In the genomic region with DNA sequence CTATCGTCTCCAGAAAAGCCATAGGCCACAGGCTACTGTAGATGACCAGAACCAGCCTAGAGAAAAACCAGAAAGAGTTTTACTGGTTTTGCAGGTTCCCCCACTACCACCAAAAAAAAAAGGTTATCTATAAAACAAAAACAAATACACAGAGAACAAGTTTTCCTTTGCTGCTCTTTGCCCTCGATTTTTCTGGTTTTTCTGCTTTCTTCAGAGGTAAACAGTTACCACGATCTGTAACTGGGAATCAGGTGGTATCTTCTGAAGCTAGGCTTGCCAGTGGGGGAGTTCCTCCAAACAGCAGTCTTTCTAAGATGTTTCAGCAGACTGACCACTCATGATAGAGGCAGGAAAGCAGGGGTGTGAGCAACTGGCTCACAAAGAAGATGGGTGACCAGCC, we compare ENCODE assay signal across 13 mouse cellular contexts.
DNase-seq lines count a peak whose midpoint lies in the region; ATAC-seq lines count a peak whose summit lies in the region.
"Had no signal": no experiment of that assay in that cellular context is flagged by ENCODE, and none has a peak within 500 bp of the region (broad histone marks: within the 10 kb centered on the region; RNA-seq: fewer than 3 reads in every experiment).

No protein-coding gene starts in this region.

- 77% methylated on average over 3 of the region's 3 CpGs for WGBS in neural tube, embryonic 11.5 days
- 56% methylated on average over 3 of the region's 3 CpGs for WGBS in forebrain, embryonic 13.5 days
- 80% methylated on average over 3 of the region's 3 CpGs for WGBS in midbrain, embryonic 11.5 days
- 56% methylated on average over 3 of the region's 3 CpGs for WGBS in stomach, embryonic 15.5 days

- 0 out of 2 replicates have a peak overlapping the region, but pooled peaks have one; percentile 22 for H3K9ac ChIP-seq in neural tube, embryonic 11.5 days (ENCODE audit: low read length)
- peak overlapping the region; percentile 57 for H3K9ac ChIP-seq in forebrain, embryonic 13.5 days
- H3K9ac ChIP-seq in midbrain, embryonic 11.5 days (ENCODE audit: low read length), result no peak overlapping the region
- H3K9ac ChIP-seq in stomach, embryonic 15.5 days, result no peak overlapping the region
- H3K9ac ChIP-seq: heart, embryonic 12.5 days; liver, embryonic 14.5 days had no signal

- no peaks in the 10 kb centered on the region for H3K9me3 ChIP-seq in neural tube, embryonic 11.5 days (ENCODE audit: control insufficient read depth, low read length)
- H3K9me3 ChIP-seq in forebrain, embryonic 13.5 days (replicated peaks), result no peaks in the 10 kb centered on the region
- H3K9me3 ChIP-seq in midbrain, embryonic 11.5 days (ENCODE audit: control insufficient read depth, low read length), result no peaks in the 10 kb centered on the region
- H3K9me3 ChIP-seq in stomach, embryonic 15.5 days, result no peaks in the 10 kb centered on the region
- H3K9me3 ChIP-seq: heart, embryonic 12.5 days had no signal

- peaks cover 46% of the 10 kb centered on the region for H3K4me1 ChIP-seq in neural tube, embryonic 11.5 days (ENCODE audit: control insufficient read depth, insufficient read depth, low read length)
- H3K4me1 ChIP-seq in forebrain, embryonic 13.5 days, result peaks cover 85% of the 10 kb centered on the region
- H3K4me1 ChIP-seq in midbrain, embryonic 11.5 days (ENCODE audit: control insufficient read depth, insufficient read depth, low read length), result peaks cover 46% of the 10 kb centered on the region
- H3K4me1 ChIP-seq in stomach, embryonic 15.5 days, result peaks cover 25% of the 10 kb centered on the region

- no peaks in the 10 kb centered on the region for H3K27me3 ChIP-seq in neural tube, embryonic 11.5 days (ENCODE audit: control insufficient read depth, insufficient read depth, low read length)
- no peaks in the 10 kb centered on the region for H3K27me3 ChIP-seq in forebrain, embryonic 13.5 days
- no peaks in the 10 kb centered on the region for H3K27me3 ChIP-seq in midbrain, embryonic 11.5 days (ENCODE audit: control insufficient read depth, insufficient read depth, low read length)
- H3K27me3 ChIP-seq in stomach, embryonic 15.5 days (replicated peaks), result no peaks in the 10 kb centered on the region
- H3K27me3 ChIP-seq: heart, embryonic 12.5 days had no signal

- peak overlapping the region; percentile 79; the same call in 1 of the 2 replicates for H3K27ac ChIP-seq in neural tube, embryonic 11.5 days (ENCODE audit: low read depth, low read length)
- H3K27ac ChIP-seq in forebrain, embryonic 13.5 days, result peak overlapping the region; percentile 98
- peak overlapping the region; percentile 89 for H3K27ac ChIP-seq in midbrain, embryonic 11.5 days (ENCODE audit: low read depth, low read length)
- H3K27ac ChIP-seq in stomach, embryonic 15.5 days, result peak overlapping the region; percentile 83
- H3K27ac ChIP-seq: liver, embryonic 14.5 days; macrophage had no signal

- H3K36me3 ChIP-seq in neural tube, embryonic 11.5 days (ENCODE audit: control insufficient read depth, insufficient read depth, low read length), result no peaks in the 10 kb centered on the region
- H3K36me3 ChIP-seq in forebrain, embryonic 13.5 days (ENCODE audit: poor library complexity, severe bottlenecking), result 0 out of 2 replicates have a peak, but pooled peaks cover 2% of the 10 kb centered on the region
- no peaks in the 10 kb centered on the region for H3K36me3 ChIP-seq in midbrain, embryonic 11.5 days (ENCODE audit: control insufficient read depth, insufficient read depth, low read length)
- H3K36me3 ChIP-seq in stomach, embryonic 15.5 days, result no peaks in the 10 kb centered on the region
- H3K36me3 ChIP-seq: heart, embryonic 12.5 days had no signal

- no peak overlapping the region for H3K4me3 ChIP-seq in neural tube, embryonic 11.5 days (ENCODE audit: low read depth, low read length)
- H3K4me3 ChIP-seq in forebrain, embryonic 13.5 days, result no peak overlapping the region
- no peak overlapping the region for H3K4me3 ChIP-seq in midbrain, embryonic 11.5 days (ENCODE audit: low read depth, low read length)
- H3K4me3 ChIP-seq in stomach, embryonic 15.5 days (replicated peaks), result no peak overlapping the region
- H3K4me3 ChIP-seq: heart, embryonic 12.5 days had no signal

- no peak overlapping the region for H3K4me2 ChIP-seq in neural tube, embryonic 11.5 days (ENCODE audit: low read depth)
- H3K4me2 ChIP-seq in forebrain, embryonic 13.5 days, result no peak overlapping the region
- H3K4me2 ChIP-seq in midbrain, embryonic 11.5 days, result no peak overlapping the region
- H3K4me2 ChIP-seq in stomach, embryonic 15.5 days, result no peak overlapping the region
- H3K4me2 ChIP-seq: heart, embryonic 12.5 days had no signal

- no peak for ATAC-seq in neural tube, embryonic 11.5 days (ENCODE audit: insufficient read depth, low FRiP score, low TSS enrichment)
- no peak for ATAC-seq in forebrain, embryonic 13.5 days
- no peak for ATAC-seq in midbrain, embryonic 11.5 days (ENCODE audit: low FRiP score)
- ATAC-seq in stomach, embryonic 15.5 days (ENCODE audit: insufficient read depth, low FRiP score, low read depth), result no peak

- DNase-seq in neural tube, embryonic 11.5 days (ENCODE audit: low spot score), result no peak
- DNase-seq in neural tube, embryonic 10.5 days (ENCODE audit: extremely low spot score, low spot score), result no peak
- DNase-seq in midbrain, embryonic 11.5 days (ENCODE audit: low spot score, missing footprints), result no peak
- DNase-seq in adrenal gland, adult 18-20 months (ENCODE audit: low spot score in 2 of 2), result no peak
- no peak for DNase-seq in ovary, adult 18-20 months (ENCODE audit: low spot score)
- DNase-seq: cerebellum, postnatal 25 days; kidney, postnatal 4 days; right cerebral cortex, postnatal 14 days had no signal

Comparison
In these comparisons a context has a peak if more than half of its experiments do, and no peak if none do; other contexts are left out.
1. H3K9ac ChIP-seq: peak in neural tube, embryonic 11.5 days (single experiment) and forebrain, embryonic 13.5 days (single experiment); none in midbrain, embryonic 11.5 days (single experiment) and stomach, embryonic 15.5 days (single experiment).
2. Peak in every context shown above with its lines, with median percentiles within 50 percentile points of each other: H3K27ac ChIP-seq.